Mouse (Mus musculus) spleen, adult 2 months (tissue): ENCODE results near the gene Gak.

Experiments used
- CTCF ChIP-seq: fragments of 200-500 bp; IDR thresholded peaks from 2 replicates; pipeline ENCODE4 v1.5.1; 2011; ENCODE audit warnings: mild to moderate bottlenecking, inconsistent platforms; ENCODE audit not compliant: insufficient read depth, insufficient read length, insufficient replicate concordance; ENCODE audit errors: extremely low read depth
- POLR2A ChIP-seq: fragments of 200-500 bp; IDR thresholded peaks from 2 replicates; pipeline ENCODE4 v1.6.1; 2011; ENCODE audit warnings: low read depth, low read length, inconsistent platforms

- TF ChIP-seq CTCF (no peak), POLR2A (no peak)
Measured at GRCm38 (mm10) chr5:108636172-108636571, 6.6 kb upstream of the Gak start.
